Mouse (Mus musculus) retina, postnatal 7 days (tissue): ENCODE data around the gene Olfr449.

Experiments used
- DNase-seq: peaks from one replicate; pipeline ENCODE4 v3.0.0-alpha.2; 2012; ENCODE audit warnings: low read depth, low spot score

Gene Olfr449

GRCm38 (mm10) chr6:42834084-42834483, at the start of gene Olfr449:
Gene Olfr449, plus strand, starts transcription at chr6:42834384.
- no peak for DNase-seq

GRCm38 (mm10) chr6:42784793-42785192, 49.4 kb upstream of the Olfr449 start, which contains the start of gene Olfr452:
Gene Olfr452, plus strand, starts transcription at chr6:42785093.
- DNase-seq: no peak

GRCm38 (mm10) chr6:42790247-42790948, 43.8 kb upstream of the Olfr449 start:
- DNase-seq: no peak

GRCm38 (mm10) chr6:42790949-42791556, 43.1 kb upstream of the Olfr449 start:
- DNase-seq: no peak

GRCm38 (mm10) chr6:42794982-42795381, 39.2 kb upstream of the Olfr449 start:
- DNase-seq: no peak

- no peak for DNase-seq
Observed at GRCm38 (mm10) chr6:42811639-42812038, 22.5 kb upstream of the Olfr449 start, which contains the start of gene Olfr450. Gene Olfr450, plus strand, starts transcription at chr6:42811939.

- DNase-seq: peak; percentile 53
Observed at GRCm38 (mm10) chr6:42860222-42860819, 26.1 kb downstream of the Olfr449 start.

GRCm38 (mm10) chr6:42869695-42870094, 35.5 kb downstream of the Olfr449 start:
- DNase-seq: no peak

- DNase-seq: no peak
Observed at GRCm38 (mm10) chr6:42876323-42876722, 42.1 kb downstream of the Olfr449 start.
